Comparison of ENCODE assay signal across 16 mouse cellular contexts in genomic region chr9:69303346-69303944, GRCm38 (mm10).
"Had no signal": no experiment of that assay in that cellular context is flagged by ENCODE, and none has a peak within 500 bp of the region (broad histone marks: within the 10 kb centered on the region; RNA-seq: fewer than 3 reads in every experiment).

No protein-coding gene starts in this region.

- DNase-seq: kidney, adult 2 months; kidney, postnatal 14 days; layer of hippocampus, postnatal 36 days; lung, embryonic 14.5 days; lung, postnatal 10 days; right cerebral cortex, postnatal 4 days; spleen, adult 18-20 months; thymus, adult 2 months; thymus, postnatal 25 days had no signal

- H3K4me3 ChIP-seq: kidney, embryonic 15.5 days; limb, embryonic 13.5 days; liver, embryonic 15.5 days; myocyte; neural tube, embryonic 15.5 days; stomach, embryonic 15.5 days had no signal

- H3K9ac ChIP-seq: kidney, embryonic 15.5 days; limb, embryonic 13.5 days; liver, embryonic 15.5 days; lung, embryonic 14.5 days; neural tube, embryonic 15.5 days; stomach, embryonic 15.5 days had no signal

- ATAC-seq: intestine, embryonic 16.5 days had no signal

- H3K36me3 ChIP-seq: kidney, embryonic 15.5 days; limb, embryonic 13.5 days; liver, embryonic 15.5 days; neural tube, embryonic 15.5 days; stomach, embryonic 15.5 days had no signal

- H3K9me3 ChIP-seq: kidney, embryonic 15.5 days; limb, embryonic 13.5 days; liver, embryonic 15.5 days; neural tube, embryonic 15.5 days; stomach, embryonic 15.5 days had no signal

- H3K27me3 ChIP-seq: kidney, embryonic 15.5 days; liver, embryonic 15.5 days; stomach, embryonic 15.5 days had no signal

- H3K4me2 ChIP-seq: kidney, embryonic 15.5 days; liver, embryonic 15.5 days; lung, embryonic 14.5 days; neural tube, embryonic 15.5 days; stomach, embryonic 15.5 days had no signal

- H3K27ac ChIP-seq: kidney, embryonic 15.5 days; limb, embryonic 13.5 days; liver, embryonic 15.5 days; stomach, embryonic 15.5 days had no signal
